Mouse (Mus musculus) gastrocnemius, postnatal 14 days (tissue): ENCODE results near the gene Itgb7. TPM values are rescaled to one million over a fixed set of nuclear protein-coding genes. Genes with fewer than 3 reads are reported as not detected.
A peak's percentile ranks its signal among the peaks of the same experiment; 100 is the strongest.

ENCODE experiments used
- DNase-seq: peaks from one replicate; pipeline ENCODE4 v3.0.0; 2021; ENCODE audit warnings: mixed read lengths
- intact Hi-C: fragments of 180-260 bp; cut with DNase I; formaldehyde crosslinking; loops from one replicate; pipeline ENCODE4 v1.15.1; 2025; ENCODE audit warnings: low total_unique reads
- total RNA-seq, 2 experiments: library from RNA; stranded (reverse); gene quantifications; 2 replicates each; pipeline ENCODE4 v1.2.3; 2021

The Itgb7 gene
- total RNA-seq, 2 experiments from 2014 or later: 1.0 to 1.1 TPM

DNA sequence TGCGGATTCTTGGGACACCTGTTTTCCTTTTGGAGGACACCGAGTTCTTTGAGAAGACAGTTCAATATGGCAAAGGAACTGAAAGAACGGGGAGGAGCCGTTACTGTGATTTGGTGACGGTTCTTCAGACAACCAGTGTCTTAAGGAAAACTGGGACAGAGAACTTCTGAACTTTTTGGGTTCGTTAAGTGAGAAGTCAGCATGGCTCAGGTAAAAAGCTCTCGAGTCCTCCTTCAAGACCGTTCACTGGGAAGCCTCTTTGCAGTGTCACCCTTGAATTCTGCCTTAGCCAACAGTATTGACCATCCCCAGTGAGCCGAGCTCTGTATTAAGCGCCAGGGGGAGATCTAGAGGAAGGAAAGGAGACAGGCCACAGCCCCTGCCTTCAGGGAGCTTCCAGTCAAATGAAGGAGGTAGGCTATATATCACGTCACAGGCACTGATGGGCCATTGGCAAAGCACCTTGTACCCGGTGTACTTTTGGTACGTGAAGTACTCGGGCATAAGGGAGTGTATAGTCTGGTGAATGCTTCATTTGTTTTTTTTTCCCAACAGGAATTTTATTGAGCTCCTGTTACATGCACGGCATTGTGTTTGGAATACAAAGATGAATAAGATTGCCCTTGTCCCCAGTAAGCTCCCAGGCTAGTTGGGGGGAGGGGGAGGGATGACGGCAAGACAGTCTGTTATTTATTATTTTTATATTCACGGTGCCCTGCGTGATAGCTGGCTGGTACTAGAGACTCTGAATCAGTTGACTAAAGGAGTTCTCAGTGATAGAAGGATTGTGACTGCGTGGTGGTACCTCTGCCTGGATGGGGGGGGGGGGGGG lies 26.9 kb downstream of the Itgb7 start, which contains the start of gene Csad:
Gene Csad (minus strand): TSS at position 51 of the 832 bp plus-strand sequence.
- intact Hi-C loops: no loop called here
- no peak for DNase-seq

GRCm38 (mm10) chr15:102203835-102204381 lies 27.8 kb downstream of the Itgb7 start:
- intact Hi-C loops: no loop called here

GRCm38 (mm10) chr15:102202971-102203834 lies 28.5 kb downstream of the Itgb7 start, which contains the start of gene Zfp740:
TSS of gene Zfp740 (plus strand) at chr15:102203249.
- peak; percentile 99 for DNase-seq
- intact Hi-C loops: no loop called here

More at GRCm38 (mm10) chr15:102203835-102204381, 27.8 kb downstream of the Itgb7 start:
- peak; percentile 67 for DNase-seq

- intact Hi-C loops: no loop called here
- no peak for DNase-seq
These were observed 32.9 kb downstream of the Itgb7 start for GRCm38 (mm10) chr15:102198841-102199240.

- intact Hi-C loops: no loop called here
These were observed 36.4 kb downstream of the Itgb7 start for GRCm38 (mm10) chr15:102195373-102195772.

GRCm38 (mm10) chr15:102194439-102194838 lies 37.3 kb downstream of the Itgb7 start:
- intact Hi-C loops: no loop called here
- no peak for DNase-seq

More at GRCm38 (mm10) chr15:102195373-102195772, 36.4 kb downstream of the Itgb7 start:
- DNase-seq: no peak

GRCm38 (mm10) chr15:102193652-102194051 lies 38.1 kb downstream of the Itgb7 start:
- intact Hi-C loops: no loop called here
- DNase-seq: no peak

GRCm38 (mm10) chr15:102192820-102193386 lies 38.8 kb downstream of the Itgb7 start:
- intact Hi-C loops: no loop called here
- no peak for DNase-seq

- DNase-seq: no peak
- intact Hi-C loops: no loop called here
These were observed 39.4 kb downstream of the Itgb7 start for GRCm38 (mm10) chr15:102192271-102192812.

DNA sequence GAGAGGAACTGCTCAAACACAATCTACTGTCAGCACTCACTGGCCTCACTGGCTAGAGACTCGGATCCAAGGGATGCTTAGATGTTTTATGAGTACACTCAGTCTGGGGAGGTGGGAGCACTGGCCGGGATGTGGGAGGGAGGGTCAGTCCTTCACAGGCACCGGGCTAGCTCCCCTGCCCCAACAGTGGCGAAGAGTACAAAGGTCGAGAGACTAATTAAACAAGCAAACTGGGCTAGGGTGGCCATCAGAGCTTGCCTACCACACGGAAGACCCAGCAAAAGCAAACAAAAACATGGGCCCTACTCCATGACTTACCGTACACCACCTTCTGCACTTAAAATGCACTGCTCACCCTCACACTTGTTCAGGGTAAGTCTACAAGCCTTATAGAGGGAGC lies 40.0 kb downstream of the Itgb7 start:
- DNase-seq: no peak
- intact Hi-C loops: no loop called here

- no peak for DNase-seq
- intact Hi-C loops: no loop called here
These were observed 42.9 kb downstream of the Itgb7 start for GRCm38 (mm10) chr15:102188883-102189282.

DNA sequence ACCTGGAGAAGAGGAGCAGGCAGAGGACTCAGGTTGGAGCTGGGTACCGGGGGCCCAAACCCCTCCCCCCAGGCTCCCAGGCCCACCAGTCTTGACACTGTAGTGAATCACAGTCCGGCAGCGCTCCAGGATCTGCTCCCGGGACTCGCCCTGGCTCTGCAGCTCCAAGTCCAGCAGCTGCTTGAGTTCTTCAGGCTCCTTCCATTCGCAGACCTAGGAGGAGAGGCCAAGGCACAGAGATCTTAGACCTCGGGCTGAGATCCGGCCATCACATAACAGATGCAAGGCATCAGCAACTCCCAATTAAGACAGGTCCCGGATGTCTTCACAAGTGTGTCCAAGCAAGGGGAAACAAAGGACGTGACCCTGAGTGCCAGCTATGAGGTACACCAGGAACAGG lies 43.6 kb downstream of the Itgb7 start:
- DNase-seq: peak; percentile 67
- intact Hi-C loops: no loop called here

DNA sequence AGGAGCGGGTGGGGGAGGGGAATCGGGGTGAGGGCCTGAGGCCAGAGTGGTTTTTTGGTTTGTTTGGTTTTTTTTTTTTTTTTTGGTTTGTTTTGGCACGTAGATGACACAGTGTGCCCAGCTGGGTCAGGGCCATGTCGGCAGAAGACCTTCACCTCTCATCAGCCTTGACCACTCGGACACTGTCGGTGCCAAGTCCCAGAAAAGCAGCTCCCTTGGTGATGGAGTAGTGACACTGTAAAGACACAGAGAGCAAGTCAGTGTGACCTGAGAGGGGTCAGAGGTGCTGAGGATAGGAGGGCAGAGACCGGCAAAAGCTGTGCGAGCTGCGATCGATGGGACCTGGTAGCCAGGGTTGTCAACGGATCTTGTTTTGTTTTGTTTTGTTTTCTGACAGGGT lies 45.5 kb downstream of the Itgb7 start:
- intact Hi-C loops: no loop called here
- no peak for DNase-seq

DNA sequence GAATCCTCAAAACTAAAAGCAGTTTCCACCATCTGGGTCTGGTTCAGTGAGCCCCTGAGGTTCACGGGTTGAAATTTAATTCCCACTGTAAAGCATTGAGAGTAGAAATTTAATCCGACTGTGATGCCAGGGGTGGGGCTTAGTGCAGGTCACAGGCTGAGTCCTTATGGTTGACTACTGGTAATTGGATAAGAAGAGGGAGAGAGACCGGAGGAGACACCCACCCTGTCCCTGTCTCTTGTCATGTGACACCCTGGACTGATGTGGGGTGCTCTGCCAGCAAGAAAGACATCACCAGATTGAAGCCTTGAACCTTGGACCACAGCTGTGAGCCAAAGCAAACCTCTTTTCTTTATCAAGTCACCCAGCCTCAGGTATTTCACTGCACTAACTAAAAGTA lies 48.7 kb downstream of the Itgb7 start:
- intact Hi-C loops: loop anchor here (2.0 kb wide), 1 partner anchor 40 kb away; no protein-coding TSS in a partner anchor
- no peak for DNase-seq

DNA sequence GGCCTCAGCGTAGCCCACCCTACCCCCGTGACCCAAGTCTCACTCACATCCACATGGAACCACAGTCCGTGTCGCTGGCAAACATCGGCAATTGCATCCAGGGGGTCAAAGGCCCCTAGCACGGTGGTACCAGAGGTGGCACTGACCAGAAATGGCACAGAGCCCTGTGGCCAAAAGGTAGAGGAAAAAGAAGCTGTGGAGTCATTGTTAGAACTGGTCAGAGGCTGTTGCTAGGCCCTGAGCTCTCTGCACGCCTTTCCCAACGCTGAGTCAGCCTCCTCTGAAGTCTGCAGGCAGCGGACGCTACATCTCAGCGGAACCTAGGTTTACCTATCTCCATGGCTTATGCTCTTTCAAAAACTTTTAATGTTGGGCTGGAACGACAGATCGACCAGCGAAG lies 51.8 kb downstream of the Itgb7 start:
- DNase-seq: no peak
- intact Hi-C loops: no loop called here

DNA sequence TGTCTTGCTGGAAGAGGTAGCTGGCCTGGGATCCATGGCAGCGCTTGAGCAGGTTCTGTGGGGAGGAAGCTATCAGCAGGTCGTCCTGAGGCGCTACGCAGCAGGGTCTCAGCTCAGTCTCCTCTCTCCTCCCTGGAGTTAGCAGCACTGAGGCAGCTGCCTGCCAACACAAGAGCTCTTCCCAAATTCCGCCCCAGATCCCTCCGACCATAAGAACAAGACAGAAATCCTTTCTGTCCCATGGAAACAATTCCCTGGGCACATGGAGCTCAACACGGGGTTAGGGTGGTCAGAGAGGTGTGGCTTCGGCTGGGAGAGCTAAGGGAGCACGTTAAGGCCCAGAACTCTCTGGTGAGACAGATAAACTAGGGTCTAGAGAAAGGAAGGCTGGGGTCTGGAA lies 52.6 kb downstream of the Itgb7 start:
- intact Hi-C loops: no loop called here
- DNase-seq: no peak

DNA sequence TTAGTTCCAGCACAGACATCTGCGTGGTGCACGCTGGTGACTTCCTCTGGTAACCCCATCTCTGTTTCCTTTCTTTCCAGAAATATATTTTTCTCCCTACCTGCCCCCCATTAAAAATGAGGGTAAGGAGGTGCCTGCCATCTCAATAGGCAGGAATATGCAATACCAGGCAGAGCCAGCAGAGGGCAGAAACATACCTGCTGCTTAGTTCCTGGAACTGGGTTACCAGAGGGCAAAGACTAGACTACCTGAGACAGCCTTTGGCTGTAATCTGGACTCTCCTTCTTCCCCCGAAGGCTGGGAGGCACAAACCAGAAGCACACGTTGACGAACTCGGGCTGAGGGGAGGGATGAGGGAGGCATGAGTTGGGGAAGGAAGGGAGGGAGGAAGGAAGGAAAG lies 53.5 kb downstream of the Itgb7 start:
- DNase-seq: peak; percentile 69
- intact Hi-C loops: no loop called here

- DNase-seq: no peak
- intact Hi-C loops: no loop called here
These were observed 54.3 kb downstream of the Itgb7 start for GRCm38 (mm10) chr15:102177417-102177816.

DNA sequence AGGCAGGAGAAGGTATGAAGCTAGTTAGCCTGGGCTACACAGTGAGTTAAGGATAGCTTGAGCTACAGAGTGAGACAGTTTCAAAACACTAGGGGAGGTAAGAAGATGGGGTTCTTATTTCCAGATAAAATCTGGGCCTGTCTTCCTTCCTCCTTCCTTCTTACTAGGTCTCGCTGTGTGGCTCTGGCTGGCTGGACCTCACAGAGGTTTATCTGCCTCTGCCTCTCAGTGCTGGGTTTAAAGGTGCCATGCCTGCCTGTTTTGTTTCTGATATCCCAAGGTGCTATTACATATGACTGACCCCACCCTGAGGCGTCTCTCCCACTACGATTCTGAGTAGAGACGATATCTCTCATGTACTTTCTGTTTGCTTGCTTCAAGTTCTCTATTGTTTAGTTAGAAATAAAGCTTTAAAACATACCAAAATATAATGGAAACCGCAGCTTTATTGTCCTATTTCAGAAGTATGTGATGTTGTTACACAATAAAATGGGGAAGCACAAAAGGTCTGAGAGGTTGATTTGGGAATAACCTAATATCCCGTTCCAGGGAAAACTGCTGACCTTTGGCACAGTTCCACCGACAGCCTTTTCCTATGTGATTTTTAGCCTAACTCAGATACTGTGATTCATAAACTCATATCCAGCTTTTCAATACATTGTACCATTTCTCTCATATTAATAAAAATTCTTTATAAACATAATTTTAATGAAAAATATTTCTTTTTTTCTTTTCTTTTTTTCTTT lies 55.0 kb downstream of the Itgb7 start:
- intact Hi-C loops: no loop called here
- no peak for DNase-seq
